Mouse (Mus musculus): Measurements from ENCODE around the gene Cul9.

DNA sequence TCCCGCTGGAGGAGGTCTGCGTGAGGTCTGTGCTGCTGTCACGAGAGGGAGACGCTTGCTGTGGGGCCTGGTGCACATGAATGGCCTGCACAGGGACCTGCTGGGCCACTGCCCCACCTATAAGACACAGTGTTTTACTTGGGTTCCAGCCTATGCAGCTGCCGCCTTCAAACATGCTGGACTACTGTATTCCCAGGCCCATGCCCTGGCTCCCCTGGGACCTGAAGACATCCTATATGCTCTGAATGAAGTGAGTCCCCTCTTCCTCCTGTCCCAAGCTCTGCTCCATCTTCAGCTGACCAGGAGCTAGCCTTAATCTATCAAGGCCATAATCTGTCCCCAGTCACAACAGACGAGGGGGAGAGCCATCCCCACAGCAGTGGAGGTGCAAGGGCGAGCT lies 4.7 kb upstream of the Cul9 start:
- no peak for TF ChIP-seq CTCF (IDR thresholded peaks at IDR 0.05; ENCODE audit: low read depth)
- TF ChIP-seq EP300 (IDR thresholded peaks at IDR 0.05; ENCODE audit: low read depth) = no peak
